Comparison of ENCODE assay signal across 8 mouse cellular contexts in genomic region chr7:4431548-4431947, GRCm38 (mm10). TPM values are rescaled to one million over a fixed set of nuclear protein-coding genes. Genes with fewer than 3 reads are reported as not detected.
DNase-seq lines count a peak whose midpoint lies in the region; ATAC-seq and TF ChIP-seq lines count a peak whose summit lies in the region.
"Had no signal": no experiment of that assay in that cellular context is flagged by ENCODE, and none has a peak within 500 bp of the region (broad histone marks: within the 10 kb centered on the region; RNA-seq: fewer than 3 reads in every experiment).

No protein-coding gene starts in this region.

- no peak overlapping the region for H3K4me2 ChIP-seq in lung, embryonic 14.5 days
- H3K4me2 ChIP-seq: limb, embryonic 13.5 days had no signal

- ATAC-seq in erythroid progenitor cell, adult 5-6 weeks (replicated peaks; ENCODE audit: low FRiP score, poor library complexity, severe bottlenecking) = 0 out of 2 replicates have a peak, but pooled peaks have one; percentile 51
- ATAC-seq in lung, embryonic 14.5 days (ENCODE audit: insufficient read depth) = no peak

- no peaks in the 10 kb centered on the region for H3K27me3 ChIP-seq in lung, embryonic 14.5 days (ENCODE audit: insufficient read depth, low read length)
- H3K27me3 ChIP-seq: limb, embryonic 13.5 days had no signal

- peaks cover 78% of the 10 kb centered on the region for H3K36me3 ChIP-seq in lung, embryonic 14.5 days (ENCODE audit: insufficient read depth)

- TF ChIP-seq CTCF in lung, embryonic 14.5 days (IDR thresholded peaks at IDR 0.05; ENCODE audit: low read depth) = peak; percentile 92

- no peak overlapping the region for H3K27ac ChIP-seq in lung, embryonic 14.5 days (ENCODE audit: low read depth)
- H3K27ac ChIP-seq: limb, embryonic 13.5 days had no signal

- H3K4me1 ChIP-seq in lung, embryonic 14.5 days (ENCODE audit: insufficient read depth) = no peaks in the 10 kb centered on the region
- H3K4me1 ChIP-seq: limb, embryonic 13.5 days had no signal

- H3K9ac ChIP-seq in lung, embryonic 14.5 days = no peak overlapping the region
- H3K9ac ChIP-seq: limb, embryonic 13.5 days had no signal

- DNase-seq in urinary bladder, adult 18-20 months (ENCODE audit: low spot score in 2 of 2) = peak; percentile 41 to 70
- no peak for DNase-seq in urinary bladder, postnatal 10 days (ENCODE audit: low spot score)
- DNase-seq in adrenal gland, postnatal 10 days = peak; percentile 84
- peak; percentile 76 to 88 for DNase-seq in kidney, postnatal 25 days
- DNase-seq in lung, embryonic 14.5 days = peak; percentile 90
- peak; percentile 61 for DNase-seq in spleen, adult 12 weeks (ENCODE audit: low spot score)

- H3K4me3 ChIP-seq in lung, embryonic 14.5 days (ENCODE audit: low read depth, low read length) = no peak overlapping the region
- H3K4me3 ChIP-seq: limb, embryonic 13.5 days had no signal

- 70% methylated on average over 6 of the region's 6 CpGs for WGBS in lung, embryonic 14.5 days

- no peaks in the 10 kb centered on the region for H3K9me3 ChIP-seq in lung, embryonic 14.5 days (ENCODE audit: low read depth, low read length)

RNA-seq across cellular contexts. Expression of gene Rdh13, which starts 13.9 kb away (rescaled TPM):
- total RNA-seq in adrenal gland, postnatal 10 days (2021) = 10 to 100 TPM; 30.9 to 38.2 TPM
- total RNA-seq in erythroid progenitor cell, adult 5-6 weeks (2015; ENCODE audit: low replicate concordance) = 0.72 and 1.3 TPM in 2 replicates
- 0.45 and 1.5 TPM in 2 replicates for total RNA-seq in erythroid progenitor cell, adult 5-6 weeks (2017; ENCODE audit: low replicate concordance)
- 25.9 and 27.3 TPM in 2 replicates for polyA plus RNA-seq in lung, embryonic 14.5 days (2014; fragmentation: Nextera tagmentation; extraction: Ambion mirVana)

RNA-seq across cellular contexts. Expression of gene Eps8l1, which starts 28.9 kb away (rescaled TPM):
- 1 to 10 TPM; 2.1 to 7.1 TPM for total RNA-seq in adrenal gland, postnatal 10 days (2021)
- 2.9 and 6.1 TPM in 2 replicates for total RNA-seq in erythroid progenitor cell, adult 5-6 weeks (2015; ENCODE audit: low replicate concordance)
- total RNA-seq in erythroid progenitor cell, adult 5-6 weeks (2017; ENCODE audit: low replicate concordance) = 6.2 and 11.2 TPM in 2 replicates
- 9.5 and 13.6 TPM in 2 replicates for polyA plus RNA-seq in lung, embryonic 14.5 days (2014; fragmentation: Nextera tagmentation; extraction: Ambion mirVana)

RNA-seq across cellular contexts. Expression of gene Gp6, which starts 34.0 kb away (rescaled TPM):
- under 1 TPM; 0.12 to 0.18 TPM for total RNA-seq in adrenal gland, postnatal 10 days (2021)
- total RNA-seq in erythroid progenitor cell, adult 5-6 weeks (2015; ENCODE audit: low replicate concordance) = not detected in 2 replicates
- not detected in 2 replicates for total RNA-seq in erythroid progenitor cell, adult 5-6 weeks (2017; ENCODE audit: low replicate concordance)
- 0.39 and 0.97 TPM in 2 replicates for polyA plus RNA-seq in lung, embryonic 14.5 days (2014; fragmentation: Nextera tagmentation; extraction: Ambion mirVana)

Comparison
In these comparisons a context has a peak if more than half of its experiments do, and no peak if none do; other contexts are left out.
1. RNA of gene Rdh13, which starts 13.9 kb away (total RNA-seq): 30.9 to 38.2 TPM in adrenal gland, postnatal 10 days; 0.45 to 1.5 TPM in erythroid progenitor cell, adult 5-6 weeks; every median in the first group is over 10 times any median in the second.